Mouse (Mus musculus) kidney, postnatal 0 days (tissue): ENCODE data around the gene 1700020D05Rik. TPM values are rescaled to one million over a fixed set of nuclear protein-coding genes. Genes with fewer than 3 reads are reported as not detected.

Experiments used
- ATAC-seq: fragments of 200-750 bp; cut with Nextera tagmentation; replicated peaks from 2 replicates; pipeline ENCODE4 v1.8.0; 2017; ENCODE audit warnings: low read depth, moderate number of reproducible peaks, moderate TSS enrichment, moderate library complexity; ENCODE audit not compliant: low FRiP score
- DNase-seq: peaks from one replicate; pipeline ENCODE4 v3.0.0-alpha.2; 2016; ENCODE audit warnings: low spot score
- H3K27ac ChIP-seq: fragments of 300-500 bp; sonication (generic); 2 replicates; pipeline ENCODE4 v1.5.1; 2014; ENCODE audit warnings: mild to moderate bottlenecking
- H3K27me3 ChIP-seq: fragments of 300-500 bp; sonication (generic); 2 replicates; pipeline ENCODE4 v1.6.1; 2014; ENCODE audit warnings: low read length, mixed read lengths; ENCODE audit not compliant: insufficient read depth
- H3K36me3 ChIP-seq: fragments of 300-500 bp; sonication (generic); 2 replicates; pipeline ENCODE4 v1.6.1; 2014; ENCODE audit warnings: low read length, mixed read lengths; ENCODE audit not compliant: insufficient read depth
- H3K4me1 ChIP-seq: fragments of 300-500 bp; sonication (generic); replicated peaks from 2 replicates; pipeline ENCODE4 v1.6.1; 2014; ENCODE audit warnings: antibody characterized with exemption, low read length, mixed read lengths; ENCODE audit not compliant: insufficient read depth
- H3K4me2 ChIP-seq: fragments of 300-500 bp; sonication (generic); 2 replicates; pipeline ENCODE4 v1.6.1; 2014; ENCODE audit warnings: mild to moderate bottlenecking, low read length, moderate library complexity, mixed read lengths
- H3K4me3 ChIP-seq: fragments of 300-500 bp; sonication (generic); replicated peaks from 2 replicates; pipeline ENCODE4 v1.5.1; 2014; ENCODE audit warnings: low read depth, low read length
- H3K9ac ChIP-seq: fragments of 300-500 bp; sonication (generic); 2 replicates; pipeline ENCODE4 v1.6.1; 2014; ENCODE audit warnings: low read depth, low read length
- H3K9me3 ChIP-seq: fragments of 300-500 bp; sonication (generic); replicated peaks from 2 replicates; pipeline ENCODE4 v1.6.1; 2016; ENCODE audit warnings: low read length, inconsistent platforms, mixed read lengths
- CTCF ChIP-seq: IDR thresholded peaks from 2 replicates; pipeline ENCODE4 v1.5.1; 2016; ENCODE audit warnings: antibody characterized with exemption, low read depth, mild to moderate bottlenecking, moderate library complexity
- WGBS: fragments of 180-500 bp; shearing (Covaris S2); extraction: QIAGEN DNeasy Blood & Tissue Kit; methylation state at CpG from one replicate; pipeline ENCODE4 v1.1.7; 2014; 5-methylcytosine and 5-hydroxymethylcytosine counted together
- polyA plus RNA-seq: library from polyadenylated mRNA; unstranded; fragments of >200 nt; fragmentation: Nextera tagmentation; extraction: Ambion mirVana; gene quantifications from 2 replicates; pipeline ENCODE4 v1.2.1, GENCODE M21; 2015

1700020D05Rik gene
- polyA plus RNA-seq, 1 experiment from 2014 or later, result not detected

GRCm38 (mm10) chr19:5475069-5475714, 28.4 kb downstream of the 1700020D05Rik start:
- Histone ChIP-seq H3K4me2 (peak overlapping the region; percentile 90), H3K4me3 (peak overlapping the region; percentile 58), H3K9ac (peak overlapping the region; percentile 79), H3K4me1 (peaks cover 12% of the 10 kb centered on the region; the same call in 1 of the 2 replicates), H3K27me3 (no peaks in the 10 kb centered on the region), H3K36me3 (peaks cover 9% of the 10 kb centered on the region), H3K9me3 (no peaks in the 10 kb centered on the region), H3K27ac (peak overlapping the region; percentile 85)
- WGBS, result 12% methylated on average over 13 of the region's 13 CpGs
- TF ChIP-seq CTCF, result no peak
- DNase-seq (peak; percentile 30), ATAC-seq (peak; percentile 36; the same call in 1 of the 2 replicates)

GRCm38 (mm10) chr19:5474281-5475068, 29.1 kb downstream of the 1700020D05Rik start:
- ATAC-seq (peak; percentile 58), DNase-seq (peak; percentile 58)
- TF ChIP-seq CTCF, result 0 out of 2 replicates have a peak, but pooled peaks have one; percentile 1
- Histone ChIP-seq H3K4me1 (peaks cover 12% of the 10 kb centered on the region; the same call in 1 of the 2 replicates), H3K4me2 (peak overlapping the region; percentile 90), H3K36me3 (peaks cover 2% of the 10 kb centered on the region; the same call in 1 of the 2 replicates), H3K9me3 (no peaks in the 10 kb centered on the region), H3K9ac (peak overlapping the region; percentile 79), H3K27me3 (no peaks in the 10 kb centered on the region), H3K27ac (peak overlapping the region; percentile 85), H3K4me3 (peak overlapping the region; percentile 58)
- under 1% methylated on average over 58 of the region's 68 CpGs for WGBS

- TF ChIP-seq CTCF, result peak; percentile 23; the same call in 1 of the 2 replicates
- no peaks in the 10 kb centered on the region for H3K27me3 ChIP-seq
- H3K4me1 ChIP-seq, result peaks cover 12% of the 10 kb centered on the region; the same call in 1 of the 2 replicates
- H3K9ac ChIP-seq, result peak within 1 kb of the TSS; percentile 79
- H3K36me3 ChIP-seq, result no peaks in the 10 kb centered on the region
- peak within 1 kb of the TSS; percentile 58 for H3K4me3 ChIP-seq
- peak within 1 kb of the TSS; percentile 90 for H3K4me2 ChIP-seq
- ATAC-seq (peak; percentile 65; the same call in 1 of the 2 replicates), DNase-seq (peak; percentile 86)
- WGBS, result under 1% methylated on average over 22 of the region's 22 CpGs
- H3K9me3 ChIP-seq, result no peaks in the 10 kb centered on the region
- peak within 1 kb of the TSS; percentile 85 for H3K27ac ChIP-seq
Observed at GRCm38 (mm10) chr19:5473720-5474119, 29.9 kb downstream of the 1700020D05Rik start, which contains the start of gene Efemp2. Gene Efemp2, plus strand, starts transcription at chr19:5473954.

GRCm38 (mm10) chr19:5472857-5473256, 30.7 kb downstream of the 1700020D05Rik start:
- H3K4me2 ChIP-seq, result no peak overlapping the region
- DNase-seq (no peak), ATAC-seq (no peak)
- H3K27ac ChIP-seq, result no peak overlapping the region
- H3K4me1 ChIP-seq, result peaks cover 12% of the 10 kb centered on the region
- no peaks in the 10 kb centered on the region for H3K9me3 ChIP-seq
- WGBS, result 67% methylated on average over 3 of the region's 3 CpGs
- no peak overlapping the region for H3K9ac ChIP-seq
- H3K36me3 ChIP-seq, result no peaks in the 10 kb centered on the region
- TF ChIP-seq CTCF, result peak; percentile 51
- H3K4me3 ChIP-seq, result no peak overlapping the region
- no peaks in the 10 kb centered on the region for H3K27me3 ChIP-seq

GRCm38 (mm10) chr19:5471846-5472245, 31.7 kb downstream of the 1700020D05Rik start:
- ATAC-seq (no peak), DNase-seq (no peak)
- no peak overlapping the region for H3K4me2 ChIP-seq
- H3K27ac ChIP-seq, result no peak overlapping the region
- TF ChIP-seq CTCF, result no peak
- H3K9ac ChIP-seq, result no peak overlapping the region
- H3K4me1 ChIP-seq, result peaks cover 12% of the 10 kb centered on the region
- no peaks in the 10 kb centered on the region for H3K9me3 ChIP-seq
- 52% methylated on average over 5 of the region's 5 CpGs for WGBS
- H3K4me3 ChIP-seq, result no peak overlapping the region
- H3K36me3 ChIP-seq, result peaks cover 7% of the 10 kb centered on the region
- no peaks in the 10 kb centered on the region for H3K27me3 ChIP-seq

- Histone ChIP-seq H3K4me2 (no peak within 1 kb of the TSS), H3K27me3 (no peaks in the 10 kb centered on the region), H3K9ac (no peak within 1 kb of the TSS), H3K36me3 (peaks cover 32% of the 10 kb centered on the region), H3K9me3 (no peaks in the 10 kb centered on the region), H3K4me1 (peaks cover 5% of the 10 kb centered on the region; the same call in 1 of the 2 replicates), H3K27ac (no peak within 1 kb of the TSS), H3K4me3 (no peak within 1 kb of the TSS)
- no peak for TF ChIP-seq CTCF
- WGBS, result 52% methylated on average over 5 of the region's 5 CpGs
- DNase-seq (no peak), ATAC-seq (no peak)
Observed at GRCm38 (mm10) chr19:5468374-5468773, 35.2 kb downstream of the 1700020D05Rik start, which contains the start of gene Ctsw. Gene Ctsw, minus strand, starts transcription at chr19:5468507.
